Mouse (Mus musculus): ENCODE data around the gene Ifnl2.
A peak's percentile ranks its signal among the peaks of the same experiment; 100 is the strongest.
"Not testable (repeated sequence)": the region's sequence is repeated elsewhere in the genome, so short reads cannot be mapped to it uniquely, and the experiment has no call there.

Gene Ifnl2

GRCm38 (mm10) chr7:28510405-28510974, at the start of gene Ifnl2:
Gene Ifnl2 (minus strand): TSS chr7:28510455.
- not testable (repeated sequence) for DNase-seq (ENCODE audit: low spot score)

- no peak for DNase-seq (ENCODE audit: low spot score)
These were observed 48.2 kb upstream of the Ifnl2 start for GRCm38 (mm10) chr7:28558486-28558885.

GRCm38 (mm10) chr7:28557708-28558107, 47.5 kb upstream of the Ifnl2 start:
- no peak for DNase-seq (ENCODE audit: low spot score)

GRCm38 (mm10) chr7:28557069-28557468, 46.8 kb upstream of the Ifnl2 start:
- DNase-seq (ENCODE audit: low spot score) = no peak

- DNase-seq (ENCODE audit: low spot score) = no peak
These were observed 45.8 kb upstream of the Ifnl2 start for GRCm38 (mm10) chr7:28555939-28556535.

GRCm38 (mm10) chr7:28553076-28553475, 42.8 kb upstream of the Ifnl2 start:
- DNase-seq (ENCODE audit: low spot score) = no peak

- DNase-seq (ENCODE audit: low spot score) = no peak
These were observed 37.4 kb upstream of the Ifnl2 start for GRCm38 (mm10) chr7:28547628-28548027.

GRCm38 (mm10) chr7:28547154-28547553, 36.9 kb upstream of the Ifnl2 start, which contains the start of gene Nccrp1:
Gene Nccrp1 (minus strand): TSS chr7:28547254.
- no peak for DNase-seq (ENCODE audit: low spot score)

GRCm38 (mm10) chr7:28546649-28547048, 36.4 kb upstream of the Ifnl2 start:
- DNase-seq (ENCODE audit: low spot score) = no peak

- no peak for DNase-seq (ENCODE audit: low spot score)
These were observed 35.6 kb upstream of the Ifnl2 start for GRCm38 (mm10) chr7:28545891-28546210.

- DNase-seq (ENCODE audit: low spot score) = no peak
These were observed 35.0 kb upstream of the Ifnl2 start for GRCm38 (mm10) chr7:28545048-28545890.

- DNase-seq (ENCODE audit: low spot score) = no peak
These were observed 33.9 kb upstream of the Ifnl2 start for GRCm38 (mm10) chr7:28544051-28544601.

GRCm38 (mm10) chr7:28540526-28540925, 30.3 kb upstream of the Ifnl2 start, which contains the start of gene Sycn:
Gene Sycn (plus strand): TSS chr7:28540885.
- no peak for DNase-seq (ENCODE audit: low spot score)

GRCm38 (mm10) chr7:28538886-28539285, 28.6 kb upstream of the Ifnl2 start:
- not testable (repeated sequence) for DNase-seq (ENCODE audit: low spot score)

- no peak for DNase-seq (ENCODE audit: low spot score)
These were observed 21.8 kb upstream of the Ifnl2 start for GRCm38 (mm10) chr7:28532005-28532404.

- DNase-seq (ENCODE audit: low spot score) = peak; percentile 68
These were observed 17.9 kb upstream of the Ifnl2 start for GRCm38 (mm10) chr7:28527922-28528719.

- not testable (repeated sequence) for DNase-seq (ENCODE audit: low spot score)
These were observed 12.3 kb upstream of the Ifnl2 start, which contains the start of gene Ifnl3 for GRCm38 (mm10) chr7:28522536-28522935. Gene Ifnl3 (plus strand): TSS chr7:28522836.

GRCm38 (mm10) chr7:28511441-28511840, 1.2 kb upstream of the Ifnl2 start:
- no peak for DNase-seq (ENCODE audit: low spot score)

- not testable (repeated sequence) for DNase-seq (ENCODE audit: low spot score)
These were observed 1.1 kb downstream of the Ifnl2 start for GRCm38 (mm10) chr7:28509121-28509520.

- no peak for DNase-seq (ENCODE audit: low spot score)
These were observed 4.7 kb downstream of the Ifnl2 start for GRCm38 (mm10) chr7:28505585-28505984.

- DNase-seq (ENCODE audit: low spot score) = no peak
These were observed 14.8 kb downstream of the Ifnl2 start for GRCm38 (mm10) chr7:28495426-28495825.

GRCm38 (mm10) chr7:28492310-28492709, 17.9 kb downstream of the Ifnl2 start:
- no peak for DNase-seq (ENCODE audit: low spot score)

All from layer of hippocampus, adult 11-12 months (tissue).